25 mouse cellular contexts compared by ENCODE assay signal in genomic region chr13:119783581-119783980, GRCm38 (mm10). TPM values are rescaled to one million over a fixed set of nuclear protein-coding genes. Genes with fewer than 3 reads are reported as not detected.
DNase-seq lines count a peak whose midpoint lies in the region; ATAC-seq and TF ChIP-seq lines count a peak whose summit lies in the region.
"Had no signal": no experiment of that assay in that cellular context is flagged by ENCODE, and none has a peak within 500 bp of the region (broad histone marks: within the 10 kb centered on the region; RNA-seq: fewer than 3 reads in every experiment).

No protein-coding gene starts in this region.

- WGBS in liver, postnatal 0 days (ENCODE audit: insufficient replicate concordance): 74% methylated on average over 4 of the region's 4 CpGs
- WGBS in hindbrain, embryonic 13.5 days: 90% methylated on average over 4 of the region's 4 CpGs

- DNase-seq in embryo, embryonic 10 days (ENCODE audit: low spot score): peak; percentile 28
- no peak for DNase-seq in embryo, embryonic 9.5 days (ENCODE audit: extremely low spot score)
- DNase-seq in liver, postnatal 0 days: no peak
- DNase-seq in liver: no peak
- DNase-seq in splenic B cell, adult 2 months (ENCODE audit: low read depth, low spot score): peak; percentile 16
- DNase-seq in kidney, adult 9 months: no peak
- DNase-seq: adrenal gland, adult 2 months; adrenal gland, postnatal 25 days; cerebellum, adult 2 months; cerebellum, postnatal 14 days; gastrocnemius, postnatal 14 days; heart, postnatal 10 days; kidney, adult 11 months had no signal

- H3K36me3 ChIP-seq in liver, postnatal 0 days (replicated peaks; ENCODE audit: insufficient read depth, low read length): peaks cover 67% of the 10 kb centered on the region
- peaks cover 17% of the 10 kb centered on the region; the same call in 1 of the 2 replicates for H3K36me3 ChIP-seq in splenic B cell, adult 2 months (ENCODE audit: control insufficient read depth, insufficient read depth, low read length, poor library complexity, severe bottlenecking)
- peaks cover 67% of the 10 kb centered on the region for H3K36me3 ChIP-seq in hindbrain, embryonic 13.5 days

- no peaks in the 10 kb centered on the region for H3K4me1 ChIP-seq in liver, postnatal 0 days (ENCODE audit: insufficient read depth)
- peaks cover 7% of the 10 kb centered on the region for H3K4me1 ChIP-seq in hindbrain, embryonic 13.5 days (replicated peaks)
- H3K4me1 ChIP-seq: embryonic facial prominence, embryonic 12.5 days; heart, embryonic 10.5 days had no signal

- no peak overlapping the region for H3K9ac ChIP-seq in liver, postnatal 0 days (replicated peaks)
- H3K9ac ChIP-seq in hindbrain, embryonic 13.5 days: no peak overlapping the region
- H3K9ac ChIP-seq: embryonic facial prominence, embryonic 12.5 days; forebrain, embryonic 12.5 days; hindbrain, embryonic 15.5 days had no signal

- H3K27ac ChIP-seq in liver, postnatal 0 days (ENCODE audit: low read depth): no peak overlapping the region
- H3K27ac ChIP-seq in hindbrain, embryonic 13.5 days: no peak overlapping the region
- H3K27ac ChIP-seq: embryonic facial prominence, embryonic 12.5 days; forebrain, embryonic 12.5 days; heart, embryonic 10.5 days; hindbrain, embryonic 10.5 days; hindbrain, embryonic 15.5 days had no signal

- H3K4me2 ChIP-seq in liver, postnatal 0 days (ENCODE audit: low read depth, low read length): no peak overlapping the region
- no peak overlapping the region for H3K4me2 ChIP-seq in hindbrain, embryonic 13.5 days
- H3K4me2 ChIP-seq: embryonic facial prominence, embryonic 12.5 days; forebrain, embryonic 12.5 days; hindbrain, embryonic 15.5 days had no signal

- ATAC-seq in liver, postnatal 0 days: no peak
- ATAC-seq in common myeloid progenitor, adult 5-6 weeks (replicated peaks; ENCODE audit: low read depth, poor library complexity, severe bottlenecking): peak; percentile 62; the same call in 1 of the 2 replicates
- no peak for ATAC-seq in hindbrain, embryonic 13.5 days (ENCODE audit: low FRiP score)
- ATAC-seq: forebrain, embryonic 16.5 days had no signal

- TF ChIP-seq EP300 in liver, postnatal 0 days (IDR thresholded peaks at IDR 0.05; ENCODE audit: low read depth): no peak

- H3K4me3 ChIP-seq in liver, postnatal 0 days (ENCODE audit: low read depth, low read length): no peak overlapping the region
- no peak overlapping the region for H3K4me3 ChIP-seq in hindbrain, embryonic 13.5 days
- H3K4me3 ChIP-seq: embryonic facial prominence, embryonic 12.5 days; forebrain, embryonic 12.5 days; heart, embryonic 10.5 days; hindbrain, embryonic 10.5 days; hindbrain, embryonic 15.5 days had no signal

- peak; percentile 17; the same call in 1 of the 2 replicates for TF ChIP-seq CTCF in liver, postnatal 0 days (IDR thresholded peaks at IDR 0.05; ENCODE audit: low read depth)

- no peaks in the 10 kb centered on the region for H3K27me3 ChIP-seq in liver, postnatal 0 days (ENCODE audit: insufficient read depth, low read length)
- H3K27me3 ChIP-seq in splenic B cell, adult 2 months (ENCODE audit: control insufficient read depth, insufficient read depth, low read length, poor library complexity, severe bottlenecking): no peaks in the 10 kb centered on the region
- no peaks in the 10 kb centered on the region for H3K27me3 ChIP-seq in hindbrain, embryonic 13.5 days
- H3K27me3 ChIP-seq: embryonic facial prominence, embryonic 12.5 days; forebrain, embryonic 12.5 days; hindbrain, embryonic 15.5 days had no signal

- no peaks in the 10 kb centered on the region for H3K9me3 ChIP-seq in liver, postnatal 0 days (ENCODE audit: low read length)
- no peaks in the 10 kb centered on the region for H3K9me3 ChIP-seq in hindbrain, embryonic 13.5 days
- H3K9me3 ChIP-seq: embryonic facial prominence, embryonic 12.5 days; forebrain, embryonic 12.5 days; heart, embryonic 10.5 days; hindbrain, embryonic 10.5 days; hindbrain, embryonic 15.5 days had no signal

RNA-seq across cellular contexts. Expression of gene Zfp131, which starts 7.1 kb away (rescaled TPM):
- 8.8 and 11.0 TPM in 2 replicates for polyA plus RNA-seq in liver, postnatal 0 days (2015; fragmentation: Nextera tagmentation; extraction: Ambion mirVana)
- total RNA-seq in common myeloid progenitor, adult 5-6 weeks (2017): 51.6 and 74.2 TPM in 2 replicates
- polyA plus RNA-seq in hindbrain, embryonic 13.5 days (2015; fragmentation: Nextera tagmentation; extraction: Ambion mirVana): 38.2 and 39.9 TPM in 2 replicates

RNA-seq across cellular contexts. Expression of gene Nim1k, which starts 27.9 kb away (rescaled TPM):
- 0.22 and 0.32 TPM in 2 replicates for polyA plus RNA-seq in liver, postnatal 0 days (2015; fragmentation: Nextera tagmentation; extraction: Ambion mirVana)
- total RNA-seq in common myeloid progenitor, adult 5-6 weeks (2017): 1.6 and 2.8 TPM in 2 replicates
- polyA plus RNA-seq in hindbrain, embryonic 13.5 days (2015; fragmentation: Nextera tagmentation; extraction: Ambion mirVana): 3.0 and 3.7 TPM in 2 replicates

RNA-seq across cellular contexts. Expression of gene AF067063, which starts 46.4 kb away (rescaled TPM):
- polyA plus RNA-seq in liver, postnatal 0 days (2015; fragmentation: Nextera tagmentation; extraction: Ambion mirVana): not detected in 2 replicates
- total RNA-seq in common myeloid progenitor, adult 5-6 weeks (2017): not detected in 2 replicates
- not detected in 2 replicates for polyA plus RNA-seq in hindbrain, embryonic 13.5 days (2015; fragmentation: Nextera tagmentation; extraction: Ambion mirVana)
- total RNA-seq: adrenal gland, adult 2 months; adrenal gland, postnatal 25 days; gastrocnemius, postnatal 14 days; heart, postnatal 10 days had no signal
- polyA plus RNA-seq: adrenal gland, adult 2 months; cerebellum, adult 2 months; cortical plate, adult 2 months; embryonic facial prominence, embryonic 12.5 days; forebrain, embryonic 12.5 days; forebrain, embryonic 16.5 days; frontal cortex, adult 2 months; gonadal fat pad, adult 2 months; heart, embryonic 10.5 days; heart, embryonic 14.5 days; hindbrain, embryonic 10.5 days; hindbrain, embryonic 15.5 days had no signal

RNA-seq across cellular contexts. Expression of gene D13Ertd608e, which starts 52.2 kb away (rescaled TPM):
- polyA plus RNA-seq in liver, postnatal 0 days (2015; fragmentation: Nextera tagmentation; extraction: Ambion mirVana): 0.19 TPM in 1 of 2 replicates, not detected in the other
- not detected in 2 replicates for total RNA-seq in common myeloid progenitor, adult 5-6 weeks (2017)
- not detected in 2 replicates for polyA plus RNA-seq in hindbrain, embryonic 13.5 days (2015; fragmentation: Nextera tagmentation; extraction: Ambion mirVana)
- total RNA-seq: adrenal gland, adult 2 months; adrenal gland, postnatal 25 days; gastrocnemius, postnatal 14 days; heart, postnatal 10 days had no signal
- polyA plus RNA-seq: adrenal gland, adult 2 months; cerebellum, adult 2 months; cortical plate, adult 2 months; embryonic facial prominence, embryonic 12.5 days; forebrain, embryonic 12.5 days; forebrain, embryonic 16.5 days; frontal cortex, adult 2 months; gonadal fat pad, adult 2 months; heart, embryonic 10.5 days; heart, embryonic 14.5 days; hindbrain, embryonic 10.5 days; hindbrain, embryonic 15.5 days had no signal

Comparison
In these comparisons a context has a peak if more than half of its experiments do, and no peak if none do; other contexts are left out.
1. DNase-seq: peak in embryo, embryonic 10 days (single experiment) and splenic B cell, adult 2 months (single experiment); none in embryo, embryonic 9.5 days (single experiment), liver, postnatal 0 days (single experiment), liver (single experiment) and kidney, adult 9 months (single experiment).